Mouse (Mus musculus): ENCODE measurements at regions not wholly inside any gene's neighbourhood (a gene's known extent, or its start where the extent isn't known, plus 50 kb on each side); places are given as distances from the start of the nearest gene placed in this dataset.

- TF ChIP-seq CTCF (IDR thresholded peaks at IDR 0.05; ENCODE audit: extremely low read depth, insufficient read depth, insufficient read length, insufficient replicate concordance) (no peak), POLR2A (IDR thresholded peaks at IDR 0.05; ENCODE audit: low read depth, low read length) (no peak)
Measured at GRCm38 (mm10) chr10:119024425-119024824, 154.4 kb upstream of the Dyrk2 start.
